Mouse (Mus musculus) retina, adult 2 months (tissue): ENCODE results near the gene Exoc4.

Experiments
- DNase-seq: peaks from one replicate; pipeline ENCODE4 v3.0.0-alpha.2; 2012; ENCODE audit warnings: low read depth, low spot score

Gene Exoc4

GRCm38 (mm10) chr6:34013469-34013868 lies 764.6 kb downstream of the Exoc4 start:
- DNase-seq, result no peak
